Mouse (Mus musculus): ENCODE results near the gene Tmem216.
A peak's percentile ranks its signal among the peaks of the same experiment; 100 is the strongest.
"Not testable (repeated sequence)": the region's sequence is repeated elsewhere in the genome, so short reads cannot be mapped to it uniquely, and the experiment has no call there.

Gene Tmem216

DNA sequence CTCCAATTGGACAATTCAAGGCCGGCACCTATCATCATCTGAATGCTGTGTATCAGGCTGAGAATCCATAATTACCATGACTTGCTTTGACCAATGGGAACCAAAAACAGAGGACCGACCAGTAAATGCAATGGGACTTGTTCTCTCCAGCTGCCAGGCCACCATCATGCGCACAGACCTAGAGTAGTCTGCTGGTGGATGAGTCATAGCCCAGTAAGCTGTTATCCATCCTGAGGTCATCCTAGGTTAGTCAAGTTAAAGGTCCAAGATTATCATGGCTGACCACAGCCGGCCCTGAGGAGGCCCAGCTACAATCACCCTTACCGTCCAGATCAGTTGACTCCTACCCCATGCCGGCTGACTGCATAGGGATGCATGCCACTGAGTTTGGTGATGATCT lies 13.6 kb upstream of the Tmem216 start:
- no peak for DNase-seq (ENCODE audit: extremely low read depth, low read depth, low spot score)

DNA sequence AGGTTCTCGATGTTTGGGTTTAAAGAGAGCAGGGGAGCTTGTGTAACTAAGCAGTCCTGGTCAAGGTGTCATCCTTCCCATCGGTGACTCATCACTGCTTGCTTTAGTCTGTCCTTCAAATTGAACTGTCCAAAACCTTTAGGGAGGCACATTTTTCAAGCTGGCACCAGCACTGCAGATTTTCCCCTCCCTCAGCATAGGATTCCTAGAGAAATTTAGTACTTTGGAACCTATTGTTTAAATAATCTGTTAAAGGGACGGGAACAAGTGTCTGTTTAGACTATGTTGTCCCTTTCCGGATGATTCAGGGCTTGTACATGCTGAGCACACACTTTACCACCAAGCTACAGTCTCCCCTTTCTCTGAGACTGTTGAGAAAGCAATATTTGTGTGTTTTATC lies 9.2 kb upstream of the Tmem216 start:
- DNase-seq (ENCODE audit: extremely low read depth, low read depth, low spot score), result no peak

DNA sequence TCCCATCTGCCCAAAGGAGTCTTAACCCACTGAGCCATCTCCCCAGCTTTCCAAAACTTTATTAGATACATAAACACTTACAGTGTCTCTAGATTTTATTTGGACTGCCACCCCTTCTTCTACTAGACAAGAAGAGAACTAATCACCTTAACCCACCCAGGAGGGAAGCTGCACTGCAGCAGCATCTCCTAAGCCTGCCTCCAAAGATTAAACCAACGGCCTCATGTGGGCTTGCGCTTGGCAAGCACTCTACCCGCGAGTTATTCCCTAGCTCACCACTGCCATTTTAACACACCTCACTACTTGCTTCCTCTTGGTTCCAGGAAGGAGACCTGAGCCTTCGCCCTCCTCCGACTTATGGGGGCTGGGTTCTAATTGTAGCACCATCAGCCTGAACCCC lies 8.2 kb upstream of the Tmem216 start:
- DNase-seq (ENCODE audit: extremely low read depth, low read depth, low spot score), result no peak

DNA sequence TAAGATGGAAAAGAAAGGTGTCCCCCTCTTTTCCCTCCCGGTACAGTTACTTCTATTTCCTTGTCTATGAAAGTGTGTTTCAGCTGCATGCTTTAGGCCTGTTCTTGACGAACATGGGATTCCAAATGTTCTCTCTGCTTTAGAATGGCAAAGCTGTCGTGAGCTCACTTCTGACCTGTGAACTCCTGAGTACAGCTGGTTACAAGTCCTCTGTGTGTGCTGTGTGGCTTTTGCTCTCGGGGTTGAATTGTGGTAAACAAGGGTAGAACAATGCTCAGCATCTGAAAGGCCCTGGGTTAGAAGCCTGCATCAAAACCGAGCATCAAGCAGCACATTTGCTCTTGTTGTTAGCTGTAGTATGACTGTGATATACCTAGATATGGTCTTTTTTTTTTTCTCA lies 6.3 kb upstream of the Tmem216 start:
- no peak for DNase-seq (ENCODE audit: extremely low read depth, low read depth, low spot score)

DNA sequence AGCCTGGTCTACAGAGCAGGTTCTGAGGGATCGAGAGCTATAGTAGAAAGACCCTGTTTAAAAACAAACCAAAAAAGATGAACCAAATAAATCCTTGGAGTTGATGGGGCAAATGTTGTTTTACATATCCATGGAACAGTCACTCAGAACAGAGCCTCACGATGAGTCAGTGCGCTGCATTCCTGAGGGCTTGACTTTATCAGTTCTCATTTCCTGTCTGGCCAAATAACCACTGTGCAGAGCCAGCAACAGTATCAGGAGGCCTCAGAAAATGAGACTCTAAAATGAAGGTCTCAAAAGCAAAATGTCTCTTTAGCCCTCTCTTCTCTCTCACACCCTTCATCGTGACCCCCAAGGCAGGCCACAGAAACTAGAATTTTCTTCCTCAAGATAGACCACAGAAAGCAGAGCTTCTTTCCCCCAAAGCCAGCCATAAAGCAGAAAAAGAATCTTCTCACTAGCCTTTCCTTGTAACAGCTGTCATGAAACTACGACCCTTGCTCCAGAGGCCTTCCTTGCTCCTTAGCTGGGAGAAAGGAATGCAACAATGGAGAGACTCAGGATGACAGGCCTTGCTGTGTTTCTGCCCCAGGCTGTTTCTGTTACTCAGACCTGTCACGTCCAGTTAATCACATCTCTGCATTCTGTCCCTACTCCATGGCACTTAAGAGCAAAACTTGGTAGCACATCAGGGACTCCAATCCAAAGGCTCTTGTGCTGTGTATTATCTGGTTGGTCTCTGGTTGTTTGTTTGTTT lies 5.7 kb upstream of the Tmem216 start:
- peak; percentile 23 for DNase-seq (ENCODE audit: extremely low read depth, low read depth, low spot score)

DNA sequence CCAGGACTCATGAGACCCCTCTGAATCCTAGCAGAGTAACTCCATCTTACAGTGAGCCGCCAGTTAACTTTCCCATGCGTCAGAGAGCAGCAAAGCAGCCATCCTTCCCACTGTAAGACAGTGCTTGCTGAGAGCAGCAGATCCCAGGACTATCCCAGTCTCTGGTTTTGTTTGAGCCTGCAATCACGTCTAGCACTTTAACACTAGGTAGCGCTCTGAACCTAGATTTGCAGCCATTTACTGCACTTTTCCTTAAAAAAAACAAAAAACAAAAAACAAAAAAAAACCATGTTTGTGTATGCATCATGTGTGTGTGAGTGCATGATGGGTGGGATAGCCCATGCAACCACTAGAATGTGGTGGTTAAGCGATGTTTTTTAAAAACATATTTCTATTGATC lies 4.1 kb upstream of the Tmem216 start:
- DNase-seq (ENCODE audit: extremely low read depth, low read depth, low spot score), result no peak

DNA sequence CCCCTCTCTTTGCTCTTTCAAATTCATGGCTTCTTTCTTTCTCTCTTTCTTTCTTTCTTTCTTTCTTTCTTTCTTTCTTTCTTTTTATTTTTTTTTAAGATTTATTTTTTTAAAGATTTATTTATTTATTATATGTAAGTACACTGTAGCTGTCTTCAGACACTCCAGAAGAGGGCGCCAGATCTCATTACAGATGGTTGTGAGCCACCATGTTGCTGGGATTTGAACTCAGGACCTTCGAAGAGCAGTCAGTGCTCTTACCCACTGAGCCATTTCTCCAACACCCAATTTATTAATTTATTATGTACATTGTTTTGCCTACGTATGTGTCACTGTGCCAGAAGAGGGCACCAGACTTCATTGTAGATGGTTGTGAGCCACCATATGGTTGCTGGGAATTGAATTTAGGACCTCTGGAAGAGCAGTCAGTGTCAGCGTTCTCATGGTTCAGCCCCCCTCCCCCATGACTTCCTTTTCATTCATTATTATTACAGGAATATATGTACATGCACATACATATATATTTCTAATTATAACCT lies 1.9 kb upstream of the Tmem216 start:
- DNase-seq (ENCODE audit: extremely low read depth, low read depth, low spot score), result not testable (repeated sequence)

DNA sequence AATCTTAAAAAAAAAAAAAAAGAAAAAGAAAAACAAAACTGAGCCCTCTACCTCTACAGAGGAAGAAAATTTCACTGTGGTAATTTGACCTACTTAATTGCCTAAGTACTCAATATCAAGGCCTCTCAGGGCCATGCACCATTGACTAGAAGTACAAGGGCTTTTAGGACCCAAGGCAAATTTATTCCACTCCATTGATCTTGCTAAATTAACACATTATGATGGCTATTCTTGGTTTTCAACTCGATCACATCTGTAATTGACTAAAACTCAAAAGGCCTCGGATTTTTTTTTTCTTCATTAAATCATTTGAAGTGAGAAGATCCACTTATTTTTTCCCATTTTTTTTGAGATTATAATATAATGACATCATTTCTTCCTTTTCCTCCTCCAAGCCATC lies 1.4 kb upstream of the Tmem216 start:
- DNase-seq (ENCODE audit: extremely low read depth, low read depth, low spot score), result no peak

DNA sequence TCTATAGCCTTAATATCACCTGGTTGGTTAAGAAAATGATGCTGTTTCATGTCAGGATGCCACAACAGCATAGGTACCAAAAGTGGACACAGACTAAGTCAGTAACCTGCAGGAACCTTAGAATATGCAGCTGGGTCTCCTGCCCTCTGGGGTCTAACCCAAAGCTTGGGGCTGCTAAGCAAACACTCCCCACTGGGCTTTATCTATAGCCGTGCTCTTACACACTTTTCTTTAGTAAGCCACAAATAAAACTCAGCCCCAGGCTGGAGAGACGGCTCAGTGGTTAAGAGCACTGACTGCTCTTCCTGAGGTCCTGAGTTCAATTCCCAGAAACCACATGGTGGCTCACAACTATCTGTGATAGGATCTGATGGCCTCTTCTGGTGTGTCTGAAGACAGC lies 963 bp upstream of the Tmem216 start:
- no peak for DNase-seq (ENCODE audit: extremely low read depth, low read depth, low spot score)

DNA sequence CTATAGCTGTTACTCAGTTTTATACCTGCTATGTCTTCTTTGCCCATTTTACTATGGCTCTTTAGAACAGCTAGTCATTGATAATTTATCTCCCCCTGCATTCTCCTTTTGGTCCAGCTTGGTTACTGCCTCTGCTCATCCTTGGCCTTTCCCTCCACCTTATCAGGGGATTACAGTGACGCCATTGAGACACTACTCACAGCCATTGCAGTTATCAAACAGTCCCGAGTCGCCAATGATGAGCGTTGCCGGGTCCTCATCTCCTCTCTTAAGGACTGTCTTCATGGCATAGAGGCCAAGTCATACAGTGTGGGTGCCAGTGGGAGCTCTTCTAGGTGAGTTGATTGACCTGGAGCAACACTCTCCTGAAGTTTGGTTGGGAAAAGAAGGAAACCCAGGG lies 16.6 kb downstream of the Tmem216 start:
- DNase-seq (ENCODE audit: extremely low read depth, low read depth, low spot score), result no peak

DNA sequence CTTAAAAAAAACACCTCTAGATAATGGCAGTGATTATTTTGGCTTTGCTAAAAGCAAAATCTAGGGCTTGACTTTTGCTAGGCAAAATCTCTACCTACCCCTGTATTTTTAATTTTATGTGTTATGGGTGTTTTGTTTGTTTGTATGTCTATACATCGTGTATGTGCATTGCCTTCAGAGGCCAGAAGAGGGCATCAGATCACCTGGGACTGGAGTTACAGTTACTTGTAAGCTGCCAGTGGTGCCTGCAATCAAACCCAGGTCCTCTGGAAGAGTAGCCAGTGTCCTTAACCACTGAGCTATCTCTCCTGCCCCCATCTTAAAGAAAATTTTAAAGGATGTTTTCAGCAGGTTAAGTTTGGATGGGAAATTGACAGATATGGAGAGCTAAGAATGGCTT lies 26.0 kb downstream of the Tmem216 start:
- DNase-seq (ENCODE audit: extremely low read depth, low read depth, low spot score), result no peak

DNA sequence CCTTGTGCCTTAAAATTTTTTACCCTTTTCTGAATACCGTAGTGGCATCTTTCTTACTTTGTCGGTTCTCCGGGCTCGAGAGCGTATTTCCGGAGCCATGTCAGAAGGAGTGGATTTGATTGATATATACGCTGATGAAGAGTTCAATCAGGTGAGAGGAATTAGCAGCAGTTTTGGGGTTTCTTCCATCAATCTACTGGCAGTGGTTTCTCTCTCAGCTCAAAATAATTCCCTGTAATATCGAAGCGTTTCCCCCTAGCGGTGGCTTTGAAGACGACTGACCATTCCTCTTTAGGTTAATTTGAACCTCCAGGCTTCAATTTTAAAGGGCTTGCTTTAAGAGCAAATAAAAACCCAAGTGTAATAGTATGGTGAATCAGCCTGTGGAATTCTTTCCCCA lies 30.1 kb downstream of the Tmem216 start, which contains the start of gene Sdhaf2:
Gene Sdhaf2, minus strand, starts transcription at position 233 of the 400 bp plus-strand sequence.
- DNase-seq (ENCODE audit: extremely low read depth, low read depth, low spot score), result peak; percentile 8

DNA sequence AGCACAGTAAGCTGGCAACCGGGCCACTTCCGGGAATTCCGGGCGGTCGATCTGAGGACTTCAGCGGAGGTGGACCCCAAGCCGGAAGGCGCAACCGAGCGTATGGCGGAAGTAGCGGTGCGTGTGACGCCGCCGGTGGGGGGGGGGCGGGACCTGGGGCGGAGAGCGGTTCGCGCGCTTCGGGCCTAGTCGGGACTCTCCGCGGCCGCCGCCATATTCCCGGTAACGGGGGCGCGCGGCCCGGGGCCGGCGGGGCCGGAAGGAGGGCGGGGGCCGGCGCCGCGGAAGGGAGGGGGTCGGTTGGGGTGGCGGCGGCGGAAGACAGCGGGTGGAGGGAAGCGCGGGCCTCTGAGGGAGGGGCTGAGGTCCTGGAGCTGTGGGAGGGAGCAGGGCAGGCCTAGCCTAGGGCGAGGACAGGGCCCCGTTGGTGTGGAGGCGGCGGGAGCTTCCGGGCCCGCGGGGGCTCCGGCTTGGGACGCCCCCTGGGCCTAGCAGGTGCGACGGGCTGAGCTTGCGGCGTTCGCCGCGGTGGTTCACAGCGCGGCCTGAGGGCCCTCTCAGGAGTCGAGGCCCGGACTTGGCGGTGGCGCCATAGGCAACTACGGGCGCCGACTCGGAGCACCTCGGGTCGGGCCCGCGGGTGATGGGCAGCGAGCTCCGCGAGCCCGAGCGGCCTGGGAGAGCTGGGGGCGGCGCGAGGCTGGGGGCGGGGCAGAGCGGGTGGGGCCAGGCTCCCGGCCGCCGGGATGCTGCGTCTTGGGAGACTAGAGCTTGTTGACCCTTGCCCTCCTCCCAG lies 30.7 kb downstream of the Tmem216 start, which contains the start of gene Cpsf7:
Gene Cpsf7, plus strand, starts transcription at position 161 of the 796 bp plus-strand sequence.
- peak; percentile 37 for DNase-seq (ENCODE audit: extremely low read depth, low read depth, low spot score)

DNA sequence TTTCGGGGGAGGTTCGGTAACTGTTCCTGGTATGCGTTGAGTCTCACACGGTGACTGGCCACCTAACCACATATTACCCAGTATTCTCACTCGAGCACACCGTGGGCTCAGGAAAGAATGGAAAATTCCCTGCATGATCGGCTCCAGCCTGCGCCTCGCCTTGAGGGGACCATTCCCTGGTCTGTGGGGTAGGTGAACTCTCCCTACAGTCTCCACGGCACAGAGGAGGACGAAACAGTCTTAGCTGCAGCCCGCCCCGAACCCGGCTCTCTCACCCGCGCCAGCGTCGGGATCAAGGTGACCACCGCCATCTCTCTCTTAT lies 31.3 kb downstream of the Tmem216 start:
- DNase-seq (ENCODE audit: extremely low read depth, low read depth, low spot score), result no peak

DNA sequence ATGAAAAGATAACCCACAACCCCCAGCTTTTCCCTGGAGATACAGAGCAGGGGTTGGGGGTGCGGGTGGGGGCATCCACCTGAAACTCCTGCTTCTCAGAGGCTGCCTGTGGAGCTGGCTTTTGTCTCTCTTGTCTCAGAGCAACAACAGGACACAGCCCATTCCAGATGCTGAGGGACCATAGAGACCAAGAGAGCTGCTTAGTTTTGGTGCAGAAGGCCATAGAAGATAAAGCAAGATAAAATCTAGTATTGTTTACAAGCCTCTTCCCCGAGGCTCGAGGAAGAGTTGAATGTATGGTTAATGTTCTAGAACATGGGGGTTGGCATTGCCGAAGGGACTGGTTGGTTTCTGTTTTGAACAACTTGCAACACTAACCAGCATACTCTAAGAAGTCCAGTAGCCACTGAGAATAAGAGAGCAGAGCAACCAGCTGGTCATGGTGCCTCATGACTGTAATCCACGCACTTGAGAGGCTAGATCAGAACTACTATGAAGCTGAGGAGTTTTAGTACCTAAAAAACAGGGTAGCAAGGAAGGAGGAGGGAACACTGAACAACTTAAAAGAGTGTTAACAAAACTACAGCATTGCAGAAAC lies 32.5 kb downstream of the Tmem216 start:
- no peak for DNase-seq (ENCODE audit: extremely low read depth, low read depth, low spot score)

DNA sequence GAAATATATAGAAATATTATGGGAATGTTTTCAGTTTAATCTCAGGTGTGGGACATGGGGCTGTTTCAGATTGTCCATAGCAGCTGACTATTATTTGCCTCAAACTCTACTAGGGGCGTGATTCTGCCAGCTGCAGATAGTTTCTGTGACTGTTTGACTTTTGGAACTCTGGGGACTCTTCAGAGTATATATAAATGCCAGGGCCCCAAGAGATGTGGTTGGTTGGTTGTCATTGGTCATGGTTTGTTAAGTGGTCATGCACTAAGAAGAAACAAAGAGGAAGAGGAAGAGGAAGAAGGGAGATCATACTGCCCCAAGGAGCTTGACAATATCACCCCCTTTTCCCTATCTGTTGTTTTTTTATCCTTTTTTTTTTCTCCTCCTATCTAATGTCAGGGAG lies 34.1 kb downstream of the Tmem216 start:
- no peak for DNase-seq (ENCODE audit: extremely low read depth, low read depth, low spot score)

DNA sequence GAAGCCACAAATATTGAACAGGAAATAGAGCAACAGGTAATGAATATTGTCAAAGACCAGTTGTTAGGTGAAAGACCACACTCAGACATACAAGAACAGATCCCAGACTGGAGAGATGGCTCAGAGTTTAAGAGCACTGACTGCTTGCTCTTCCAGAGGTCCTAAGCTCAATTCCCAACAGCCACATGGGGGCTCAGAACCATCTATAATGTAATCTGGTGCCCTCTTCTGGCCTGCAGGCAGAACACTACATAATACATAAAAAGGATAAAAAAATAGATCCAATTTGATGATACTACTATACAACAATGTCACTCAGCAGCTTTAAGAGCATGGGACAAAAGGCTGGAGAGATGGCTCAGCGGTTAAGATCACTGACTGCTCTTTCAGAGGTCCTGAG lies 35.7 kb downstream of the Tmem216 start:
- DNase-seq (ENCODE audit: extremely low read depth, low read depth, low spot score), result no peak

DNA sequence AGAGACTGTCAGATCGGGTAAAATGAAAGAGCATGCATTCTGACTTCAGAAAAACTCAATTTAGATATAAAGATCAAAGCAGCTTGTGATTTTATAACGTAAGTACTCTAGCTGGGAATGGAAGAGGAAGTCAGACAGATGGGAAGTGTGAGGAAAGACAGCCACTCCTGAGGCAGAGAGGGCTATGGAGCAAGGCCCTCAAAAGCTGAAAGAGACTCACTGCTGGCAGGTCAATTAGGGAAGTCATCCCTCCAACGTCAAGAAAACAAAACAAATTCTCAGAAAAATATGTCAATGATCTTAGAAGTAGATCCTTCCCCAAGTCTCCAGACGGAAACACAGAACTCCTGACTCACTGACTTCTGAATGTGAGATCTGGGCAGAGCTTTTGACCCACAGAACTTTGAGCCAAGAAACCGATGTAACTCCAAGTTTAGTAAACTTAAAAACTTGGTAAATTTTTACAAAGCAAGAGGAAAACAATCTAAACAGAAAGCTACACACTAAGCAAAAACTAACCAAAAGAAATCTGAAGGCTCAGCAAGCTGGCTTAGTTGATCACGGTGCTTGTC lies 45.2 kb downstream of the Tmem216 start:
- DNase-seq (ENCODE audit: extremely low read depth, low read depth, low spot score), result no peak

DNA sequence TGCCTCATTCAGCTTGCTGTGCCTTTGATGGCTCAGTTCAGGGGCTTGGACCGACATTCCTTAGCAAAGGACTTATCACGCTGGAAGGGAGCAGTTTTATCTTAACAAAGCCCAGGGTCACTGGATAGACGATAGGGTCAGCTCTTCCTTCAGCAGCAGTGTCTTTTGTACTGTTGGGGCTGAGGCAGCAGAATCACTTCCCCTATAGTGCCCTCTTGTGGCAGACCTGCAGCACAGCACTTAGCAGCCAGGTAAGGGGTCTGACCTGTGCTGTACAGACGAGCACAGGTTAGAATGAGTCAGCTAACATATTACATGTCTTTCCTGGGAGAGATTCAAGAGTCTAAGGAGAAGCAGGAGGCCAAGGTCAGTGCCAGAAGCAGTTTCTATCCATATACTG lies 53.5 kb downstream of the Tmem216 start:
- DNase-seq (ENCODE audit: extremely low read depth, low read depth, low spot score), result no peak

DNA sequence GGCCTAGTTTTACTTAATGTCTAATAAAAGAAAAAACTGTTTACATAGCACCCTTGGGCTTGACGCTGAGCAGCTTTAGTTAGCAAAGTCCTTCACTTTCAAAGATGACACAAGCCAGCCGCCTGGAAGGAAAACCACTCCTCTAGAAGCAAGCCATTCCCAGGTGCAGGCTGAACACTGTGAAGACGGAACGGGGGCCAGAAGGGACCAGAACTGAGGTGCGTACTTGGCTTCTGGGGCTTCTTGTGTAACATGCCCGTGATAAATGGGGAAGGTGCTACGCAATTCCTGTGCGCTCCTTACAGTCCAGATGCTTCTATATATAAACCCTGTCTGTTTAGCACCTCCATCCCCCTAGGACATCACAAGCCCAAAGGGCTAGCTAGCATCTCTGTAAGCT lies 55.5 kb downstream of the Tmem216 start:
- DNase-seq (ENCODE audit: extremely low read depth, low read depth, low spot score), result no peak

DNA sequence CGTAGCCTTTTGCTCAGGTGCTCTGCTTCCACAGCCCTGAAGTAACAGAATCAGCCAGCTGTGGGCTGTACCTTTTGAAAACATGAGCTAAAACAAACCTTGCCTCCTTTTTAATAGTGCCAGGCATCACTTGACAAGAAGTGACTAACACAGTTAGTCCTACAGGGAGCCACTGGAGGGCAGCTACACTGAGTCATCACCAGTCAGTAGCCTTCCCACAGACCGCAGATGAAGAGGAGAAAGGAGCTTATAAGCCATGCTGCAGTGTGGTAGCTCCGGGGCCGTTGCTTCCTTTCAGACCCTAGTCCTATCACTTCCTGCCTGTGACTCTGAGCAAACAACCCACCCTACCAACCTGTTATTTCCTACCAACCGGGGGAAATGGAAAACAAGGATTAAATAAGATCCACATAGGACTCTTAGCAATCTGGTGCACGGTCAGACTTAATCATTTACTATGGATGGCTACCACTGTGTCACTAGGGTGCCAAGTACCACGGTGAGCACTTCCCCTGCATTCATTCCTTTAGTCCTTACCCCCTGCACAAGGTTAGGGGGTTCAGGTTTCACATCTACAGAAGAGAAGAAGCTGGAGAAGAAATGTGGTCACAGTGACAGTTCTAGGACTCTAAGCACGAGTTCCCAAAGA lies 58.4 kb downstream of the Tmem216 start:
- DNase-seq (ENCODE audit: extremely low read depth, low read depth, low spot score), result no peak

Data from fat pad, adult 2 months (tissue).